Mouse (Mus musculus) small intestine, adult 2 months (tissue): Measurements from ENCODE around the gene Sult1a1. TPM values are rescaled to one million over a fixed set of nuclear protein-coding genes. Genes with fewer than 3 reads are reported as not detected.

Experiments
- H3K27ac ChIP-seq: fragments of 200-500 bp; 2 replicates; pipeline ENCODE4 v1.5.1; 2012; ENCODE audit warnings: low read depth, low read length, control low read depth, inconsistent platforms; ENCODE audit not compliant: insufficient read depth
- H3K27me3 ChIP-seq: fragments of 200-500 bp; 2 replicates; pipeline ENCODE4 v1.6.1; 2012; ENCODE audit warnings: mild to moderate bottlenecking, moderate library complexity, low read length, inconsistent platforms; ENCODE audit not compliant: control insufficient read depth, insufficient read depth
- H3K36me3 ChIP-seq: fragments of 200-500 bp; 2 replicates; pipeline ENCODE4 v1.6.1; 2012; ENCODE audit warnings: mild to moderate bottlenecking, low read length, control low read depth, inconsistent platforms; ENCODE audit not compliant: control insufficient read depth, insufficient read depth
- H3K4me1 ChIP-seq: fragments of 200-500 bp; 2 replicates; pipeline ENCODE4 v1.6.1; 2012; ENCODE audit warnings: low read length, inconsistent platforms, mixed read lengths; ENCODE audit not compliant: control insufficient read depth, insufficient read depth, insufficient read length
- H3K4me3 ChIP-seq: fragments of 200-500 bp; 2 replicates; pipeline ENCODE4 v1.5.1; 2012; ENCODE audit warnings: low read depth, mild to moderate bottlenecking, control low read depth, inconsistent platforms, low read length, moderate library complexity
- CTCF ChIP-seq: fragments of 200-500 bp; IDR thresholded peaks from 2 replicates; pipeline ENCODE4 v1.5.1; 2012; ENCODE audit warnings: low read depth, mild to moderate bottlenecking, control low read depth, inconsistent platforms, low read length, moderate library complexity, mixed read lengths; ENCODE audit not compliant: insufficient replicate concordance, insufficient read length; ENCODE audit errors: extremely low read depth
- POLR2A ChIP-seq: fragments of 200-500 bp; IDR thresholded peaks from 2 replicates; pipeline ENCODE4 v1.6.1; 2012; ENCODE audit warnings: low read depth, mild to moderate bottlenecking, control low read depth, inconsistent platforms, low read length, moderate library complexity
- WGBS: fragments of 180-500 bp; shearing (Covaris S2); methylation state at CpG from one replicate; pipeline ENCODE4 v1.1.7; 2018; 5-methylcytosine and 5-hydroxymethylcytosine counted together
- polyA plus RNA-seq: library from polyadenylated mRNA; depleted of rRNA; stranded (reverse); fragments of >200 nt; gene quantifications from 2 replicates; pipeline ENCODE4 v1.2.3, GENCODE M21; 2012

Gene Sult1a1
- polyA plus RNA-seq, 1 experiment: 7.4 TPM

- Histone ChIP-seq H3K4me3 (no peak overlapping the region), H3K4me1 (peaks cover 17% of the 10 kb centered on the region; the same call in 1 of the 2 replicates), H3K27me3 (no peaks in the 10 kb centered on the region), H3K27ac (peak overlapping the region; percentile 36), H3K36me3 (no peaks in the 10 kb centered on the region)
- WGBS: 28% methylated on average over 8 of the region's 8 CpGs
- TF ChIP-seq CTCF (no peak), POLR2A (no peak)
These were observed 2.5 kb upstream of the Sult1a1 start for GRCm38 (mm10) chr7:126678545-126679341.

DNA sequence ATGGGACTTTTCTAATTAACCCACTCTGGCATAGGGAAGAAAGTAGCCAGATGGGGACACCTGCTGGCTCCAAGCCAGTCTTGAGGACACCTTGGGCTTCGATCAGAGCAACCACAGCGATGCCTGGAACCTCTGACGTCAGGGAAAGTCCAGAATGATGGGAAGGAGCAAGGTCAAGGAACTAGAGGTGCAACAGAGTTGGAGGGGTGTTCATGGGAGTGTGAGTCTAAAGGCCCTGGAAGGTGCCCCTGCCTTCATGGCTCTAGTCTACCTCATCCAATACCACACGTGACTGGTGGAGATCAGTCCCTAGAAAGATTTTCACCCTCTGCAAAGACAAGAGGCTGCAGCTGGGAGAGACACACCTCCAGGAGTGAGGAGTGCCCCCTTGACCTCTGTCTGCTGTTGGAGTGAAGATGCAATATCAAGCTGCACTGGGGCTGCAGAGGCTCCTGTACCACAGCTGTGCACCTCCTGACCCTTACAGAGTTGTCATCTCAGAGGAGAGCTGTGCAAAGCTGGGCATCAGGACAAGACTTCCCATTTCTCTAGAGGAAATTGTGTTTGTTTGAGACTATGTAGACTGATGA lies 494 bp upstream of the Sult1a1 start:
- H3K27ac ChIP-seq: peak overlapping the region; percentile 43
- H3K27me3 ChIP-seq: no peaks in the 10 kb centered on the region
- peaks cover 17% of the 10 kb centered on the region; the same call in 1 of the 2 replicates for H3K4me1 ChIP-seq
- TF ChIP-seq POLR2A: no peak
- no peak for TF ChIP-seq CTCF
- WGBS: 18% methylated on average over 4 of the region's 4 CpGs
- no peak overlapping the region for H3K4me3 ChIP-seq
- peaks cover 9% of the 10 kb centered on the region; the same call in 1 of the 2 replicates for H3K36me3 ChIP-seq

DNA sequence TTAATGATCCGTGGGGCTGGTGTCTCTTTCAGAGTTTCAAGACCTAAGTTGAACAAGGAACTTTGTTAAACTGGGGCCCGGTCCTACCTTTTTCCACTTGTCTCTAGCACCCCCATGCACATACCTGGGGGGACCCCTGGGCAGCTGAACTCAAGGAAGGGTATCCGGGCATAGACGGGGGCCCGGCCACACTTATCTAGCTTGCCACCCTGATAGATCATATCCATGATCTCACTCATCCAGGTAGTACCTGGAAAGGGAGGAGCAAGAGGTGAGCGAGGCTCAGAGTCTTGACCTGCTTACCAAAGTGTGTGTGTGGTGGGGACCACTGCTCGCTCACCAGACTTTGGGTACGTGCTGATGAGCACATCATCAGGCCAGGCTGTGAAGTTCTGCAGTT lies 1.1 kb downstream of the Sult1a1 start:
- peaks cover 9% of the 10 kb centered on the region; the same call in 1 of the 2 replicates for H3K36me3 ChIP-seq
- H3K4me1 ChIP-seq: peaks cover 15% of the 10 kb centered on the region; the same call in 1 of the 2 replicates
- TF ChIP-seq POLR2A (no peak), CTCF (no peak)
- H3K27me3 ChIP-seq: no peaks in the 10 kb centered on the region
- 94% methylated on average over 8 of the region's 8 CpGs for WGBS
- H3K4me3 ChIP-seq: no peak overlapping the region
- H3K27ac ChIP-seq: no peak overlapping the region

DNA sequence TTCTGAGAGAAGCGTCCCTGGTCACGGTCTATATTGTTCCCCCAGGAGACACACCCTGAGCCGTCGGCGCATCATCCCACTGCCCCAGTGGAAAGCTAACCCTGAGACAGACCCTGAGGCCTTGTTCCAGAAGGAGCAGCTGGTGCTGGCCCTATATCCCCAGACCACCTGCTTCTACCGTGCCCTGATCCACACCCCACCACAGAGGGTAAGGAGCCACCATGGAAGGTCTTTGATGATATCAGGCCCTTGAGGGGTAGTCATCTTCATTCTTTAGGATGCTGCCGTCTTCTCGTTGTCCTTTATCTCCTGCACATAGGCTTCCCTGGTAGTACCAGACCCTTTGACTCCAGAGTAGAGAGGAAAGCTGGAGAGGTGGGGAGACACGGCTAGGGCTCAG lies 4.1 kb downstream of the Sult1a1 start:
- no peaks in the 10 kb centered on the region for H3K27me3 ChIP-seq
- H3K4me3 ChIP-seq: no peak overlapping the region
- TF ChIP-seq POLR2A: no peak
- TF ChIP-seq CTCF: no peak
- no peak overlapping the region for H3K27ac ChIP-seq
- WGBS: 94% methylated on average over 9 of the region's 9 CpGs
- peaks cover 9% of the 10 kb centered on the region; the same call in 1 of the 2 replicates for H3K36me3 ChIP-seq
- peaks cover 22% of the 10 kb centered on the region for H3K4me1 ChIP-seq

DNA sequence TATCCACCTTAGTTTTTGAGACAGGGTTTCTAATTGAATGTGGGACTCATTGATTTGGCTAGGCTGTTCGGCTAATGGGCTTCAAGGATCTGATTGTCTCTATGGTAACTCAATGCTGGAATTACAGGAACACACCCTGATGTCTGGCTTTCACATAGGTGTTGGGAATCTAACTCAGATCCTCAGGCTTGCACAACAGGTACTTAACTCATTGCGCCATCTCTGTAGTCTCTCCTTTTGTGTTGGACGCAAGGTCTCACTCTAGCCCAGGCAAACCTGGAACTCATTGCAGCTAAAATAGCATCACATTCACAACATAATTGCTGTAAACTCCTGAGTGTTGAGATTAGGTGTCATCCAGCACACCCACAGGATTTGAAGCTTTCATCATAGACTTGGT lies 6.1 kb downstream of the Sult1a1 start:
- Histone ChIP-seq H3K36me3 (peaks cover 14% of the 10 kb centered on the region), H3K27ac (no peak overlapping the region), H3K27me3 (no peaks in the 10 kb centered on the region), H3K4me3 (no peak overlapping the region), H3K4me1 (peaks cover 9% of the 10 kb centered on the region)
- TF ChIP-seq POLR2A (no peak), CTCF (no peak)
- WGBS: 89% methylated on average over 3 of the region's 3 CpGs

- WGBS: 66% methylated on average over 5 of the region's 5 CpGs
- TF ChIP-seq CTCF (no peak), POLR2A (no peak)
- peaks cover 18% of the 10 kb centered on the region for H3K36me3 ChIP-seq
- H3K4me1 ChIP-seq: peaks cover 9% of the 10 kb centered on the region
- no peak overlapping the region for H3K27ac ChIP-seq
- H3K4me3 ChIP-seq: no peak overlapping the region
- H3K27me3 ChIP-seq: no peaks in the 10 kb centered on the region
These were observed 7.8 kb downstream of the Sult1a1 start for GRCm38 (mm10) chr7:126668452-126668851.

DNA sequence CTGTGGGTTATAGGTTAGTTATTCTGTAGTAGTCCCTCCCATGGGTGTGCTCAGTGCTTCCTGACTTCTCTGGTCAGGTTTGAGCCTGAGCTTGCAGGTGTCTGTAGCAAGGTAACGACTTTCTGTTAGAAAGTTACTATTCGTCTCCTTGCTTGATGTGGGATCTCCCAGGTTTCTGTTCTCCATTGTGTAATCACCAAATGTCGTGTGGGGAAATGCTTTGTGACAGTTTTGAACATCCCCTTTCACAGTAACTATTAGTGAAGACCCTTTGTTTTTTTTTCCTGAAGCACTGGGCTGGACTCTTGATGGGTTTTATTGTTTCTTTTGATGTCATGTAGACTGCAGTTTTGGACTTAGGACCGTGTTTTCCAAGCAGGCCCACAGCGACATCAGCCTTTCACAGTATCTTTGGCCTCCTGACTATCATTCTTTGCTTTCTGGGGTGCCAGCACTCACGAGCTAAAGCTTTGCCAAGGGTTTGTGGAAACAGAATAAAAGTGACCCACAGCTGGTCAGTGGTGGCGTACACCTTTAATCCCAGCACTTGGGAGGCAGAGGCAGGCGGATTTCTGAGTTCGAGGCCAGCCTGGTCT lies 8.6 kb downstream of the Sult1a1 start:
- H3K27me3 ChIP-seq: no peaks in the 10 kb centered on the region
- H3K27ac ChIP-seq: no peak overlapping the region
- WGBS: 45% methylated on average over 9 of the region's 9 CpGs
- TF ChIP-seq CTCF: no peak
- no peak overlapping the region for H3K4me3 ChIP-seq
- peaks cover 15% of the 10 kb centered on the region for H3K36me3 ChIP-seq
- peaks cover 9% of the 10 kb centered on the region for H3K4me1 ChIP-seq
